Mouse (Mus musculus): ENCODE results near the gene Nlgn3. TPM values are rescaled to one million over a fixed set of nuclear protein-coding genes. Genes with fewer than 3 reads are reported as not detected.

The Nlgn3 gene
- total RNA-seq, 2 experiments from 2014 or later, result not detected

- ATAC-seq (replicated peaks; ENCODE audit: poor library complexity), result no peak
Observed at GRCm38 (mm10) chrX:101370573-101370972, 71.6 kb downstream of the Nlgn3 start.

- ATAC-seq (replicated peaks; ENCODE audit: poor library complexity), result no peak
Observed at GRCm38 (mm10) chrX:101372946-101373345, 74.0 kb downstream of the Nlgn3 start.

Other genes starting within 250 kb of the Nlgn3 start
- 0.05 and 0.12 TPM in 2 replicates for gene Tex11, start 239.5 kb upstream of the Nlgn3 start, total RNA-seq (2015)
- gene Tex11, start 239.5 kb upstream of the Nlgn3 start, total RNA-seq (2017), result 0.41 and 1.2 TPM in 2 replicates
- 0.27 TPM in 1 of 2 replicates, not detected in the other for gene Slc7a3, start 213.1 kb upstream of the Nlgn3 start, total RNA-seq (2015)
- 0.41 TPM in 1 of 2 replicates, not detected in the other for gene Slc7a3, start 213.1 kb upstream of the Nlgn3 start, total RNA-seq (2017)
- 39.8 and 40.7 TPM in 2 replicates for gene Snx12, start 76.6 kb upstream of the Nlgn3 start, total RNA-seq (2015)
- gene Snx12, start 76.6 kb upstream of the Nlgn3 start, total RNA-seq (2017), result 50.9 and 56.9 TPM in 2 replicates
- 5.8 and 6.0 TPM in 2 replicates for gene Foxo4, start 44.6 kb upstream of the Nlgn3 start, total RNA-seq (2015)
- gene Foxo4, start 44.6 kb upstream of the Nlgn3 start, total RNA-seq (2017), result 16.3 and 17.1 TPM in 2 replicates
- gene Gm614, start 35.2 kb upstream of the Nlgn3 start, total RNA-seq (2015), result 1.0 TPM in 1 of 2 replicates, not detected in the other
- 0.91 TPM in 1 of 2 replicates, not detected in the other for gene Gm614, start 35.2 kb upstream of the Nlgn3 start, total RNA-seq (2017)
- gene Il2rg, start 30.9 kb upstream of the Nlgn3 start, total RNA-seq (2015), result 33.6 and 40.5 TPM in 2 replicates
- 19.2 and 28.9 TPM in 2 replicates for gene Il2rg, start 30.9 kb upstream of the Nlgn3 start, total RNA-seq (2017)
- not detected in 2 replicates for gene Gm20489, start 30.1 kb upstream of the Nlgn3 start, total RNA-seq (2015)
- not detected in 2 replicates for gene Gm20489, start 30.1 kb upstream of the Nlgn3 start, total RNA-seq (2017)
- gene Med12, start 25.1 kb upstream of the Nlgn3 start, total RNA-seq (2015), result 54.0 and 64.0 TPM in 2 replicates
- gene Med12, start 25.1 kb upstream of the Nlgn3 start, total RNA-seq (2017), result 29.2 and 31.6 TPM in 2 replicates
- not detected in 2 replicates for gene Gjb1, start 77.2 kb downstream of the Nlgn3 start, total RNA-seq (2015)
- gene Gjb1, start 77.2 kb downstream of the Nlgn3 start, total RNA-seq (2017), result not detected in 2 replicates
- 44.6 and 47.2 TPM in 2 replicates for gene Zmym3, start 121.7 kb downstream of the Nlgn3 start, total RNA-seq (2015)
- 25.1 and 30.1 TPM in 2 replicates for gene Zmym3, start 121.7 kb downstream of the Nlgn3 start, total RNA-seq (2017)
- 244 and 248 TPM in 2 replicates for gene Nono, start 130.2 kb downstream of the Nlgn3 start, total RNA-seq (2015)
- 452 and 507 TPM in 2 replicates for gene Nono, start 130.2 kb downstream of the Nlgn3 start, total RNA-seq (2017)
- 0.88 and 1.9 TPM in 2 replicates for gene Itgb1bp2, start 149.9 kb downstream of the Nlgn3 start, total RNA-seq (2015)
- gene Itgb1bp2, start 149.9 kb downstream of the Nlgn3 start, total RNA-seq (2017), result 0.12 TPM in 1 of 2 replicates, not detected in the other
- gene Taf1, start 233.6 kb downstream of the Nlgn3 start, total RNA-seq (2015), result 43.6 and 45.3 TPM in 2 replicates
- gene Taf1, start 233.6 kb downstream of the Nlgn3 start, total RNA-seq (2017), result 49.3 and 87.1 TPM in 2 replicates

All from megakaryocyte progenitor cell, adult 5-6 weeks (primary cell).